Mouse (Mus musculus) thymus, adult 2 months (tissue): ENCODE data around the gene Nt5c3.

Source experiments
- CTCF ChIP-seq: fragments of 200-500 bp; IDR thresholded peaks from 2 replicates; pipeline ENCODE4 v1.5.1; 2012; ENCODE audit warnings: mild to moderate bottlenecking, control low read depth, low read length, moderate library complexity, borderline replicate concordance; ENCODE audit not compliant: control insufficient read depth, poor library complexity, insufficient read depth; ENCODE audit errors: extremely low read depth
- POLR2A ChIP-seq: fragments of 200-500 bp; IDR thresholded peaks from 2 replicates; pipeline ENCODE4 v1.6.1; 2012; ENCODE audit warnings: mild to moderate bottlenecking, low read length, control low read depth, moderate library complexity; ENCODE audit not compliant: control insufficient read depth, poor library complexity, insufficient read depth; ENCODE audit errors: extremely low read depth

DNA sequence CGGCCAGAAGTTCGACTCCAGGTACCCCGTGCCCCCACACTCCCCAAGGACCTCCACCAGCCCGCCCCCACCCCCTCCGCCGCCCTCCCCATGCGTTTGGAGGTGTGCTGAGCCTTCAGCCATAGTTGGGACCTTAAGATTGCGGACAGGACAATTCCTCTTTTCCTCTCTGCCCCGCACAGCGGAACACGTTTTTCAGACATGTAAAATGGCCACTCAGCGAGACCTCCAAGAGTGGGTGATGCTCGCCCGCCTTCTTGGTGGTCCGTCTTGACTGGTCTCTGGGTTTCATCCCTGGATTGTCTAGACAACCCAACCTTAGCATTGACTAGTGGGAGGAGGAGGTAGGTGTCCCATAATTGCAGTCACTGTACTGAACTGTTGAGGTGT, 91.3 kb downstream of the Nt5c3 start:
- no peak for TF ChIP-seq CTCF
- TF ChIP-seq POLR2A: no peak
